Mouse (Mus musculus) liver, embryonic 13.5 days (tissue): Measurements from ENCODE around the gene Adgrf5. TPM values are rescaled to one million over a fixed set of nuclear protein-coding genes. Genes with fewer than 3 reads are reported as not detected.

Experiments
- ATAC-seq: fragments of 200-750 bp; cut with Nextera tagmentation; 2 replicates; pipeline ENCODE4 v1.8.0; 2017; ENCODE audit warnings: low read depth, mild to moderate bottlenecking, moderate number of reproducible peaks, moderate library complexity
- DNase-seq: peaks from one replicate; pipeline ENCODE4 v3.0.0; 2022
- H3K27ac ChIP-seq: fragments of 300-500 bp; sonication (generic); 2 replicates; pipeline ENCODE4 v1.5.1; 2015; ENCODE audit warnings: moderate library complexity, mild to moderate bottlenecking, inconsistent platforms
- H3K27me3 ChIP-seq: fragments of 300-500 bp; sonication (generic); 2 replicates; pipeline ENCODE4 v1.6.1; 2015; ENCODE audit warnings: mild to moderate bottlenecking, inconsistent platforms
- H3K36me3 ChIP-seq: fragments of 300-500 bp; sonication (generic); 2 replicates; pipeline ENCODE4 v1.6.1; 2015; ENCODE audit warnings: mild to moderate bottlenecking, inconsistent platforms
- H3K4me1 ChIP-seq: fragments of 300-500 bp; sonication (generic); replicated peaks from 2 replicates; pipeline ENCODE4 v1.6.1; 2015; ENCODE audit warnings: inconsistent platforms
- H3K4me2 ChIP-seq: fragments of 300-500 bp; sonication (generic); 2 replicates; pipeline ENCODE4 v1.6.1; 2015; ENCODE audit warnings: inconsistent platforms, mild to moderate bottlenecking, moderate library complexity
- H3K4me3 ChIP-seq: fragments of 300-500 bp; sonication (generic); replicated peaks from 2 replicates; pipeline ENCODE4 v1.5.1; 2015; ENCODE audit warnings: mild to moderate bottlenecking, inconsistent platforms
- H3K9ac ChIP-seq: fragments of 300-500 bp; sonication (generic); 2 replicates; pipeline ENCODE4 v1.6.1; 2015; ENCODE audit warnings: mild to moderate bottlenecking, inconsistent platforms
- H3K9me3 ChIP-seq: fragments of 300-500 bp; sonication (generic); replicated peaks from 2 replicates; pipeline ENCODE4 v1.6.1; 2016; ENCODE audit warnings: inconsistent platforms
- WGBS: fragments of 180-500 bp; shearing (Covaris S2); methylation state at CpG from one replicate; pipeline ENCODE4 v1.1.7; 2015; ENCODE audit not compliant: insufficient replicate concordance; 5-methylcytosine and 5-hydroxymethylcytosine counted together
- polyA plus RNA-seq: library from polyadenylated mRNA; unstranded; fragments of >200 nt; fragmentation: Nextera tagmentation; extraction: Ambion mirVana; gene quantifications from 2 replicates; pipeline ENCODE4 v1.2.1, GENCODE M21; 2015

Adgrf5 gene
- polyA plus RNA-seq, 1 experiment from 2014 or later, result 2.3 TPM

- Histone ChIP-seq H3K4me2 (no peak overlapping the region), H3K27ac (no peak overlapping the region), H3K9ac (no peak overlapping the region), H3K9me3 (no peaks in the 10 kb centered on the region), H3K4me3 (no peak overlapping the region), H3K4me1 (peaks cover 7% of the 10 kb centered on the region; the same call in 1 of the 2 replicates), H3K27me3 (no peaks in the 10 kb centered on the region), H3K36me3 (no peaks in the 10 kb centered on the region)
- DNase-seq, result no peak
- ATAC-seq, result no peak
- WGBS, result 65% methylated on average over 5 of the region's 5 CpGs
Observed at GRCm38 (mm10) chr17:43378703-43379102, 18.5 kb downstream of the Adgrf5 start.

- peaks cover 6% of the 10 kb centered on the region for H3K4me1 ChIP-seq
- H3K9me3 ChIP-seq, result no peaks in the 10 kb centered on the region
- DNase-seq (no peak), ATAC-seq (no peak)
- 83% methylated on average over 5 of the region's 5 CpGs for WGBS
- no peak overlapping the region for H3K27ac ChIP-seq
- no peaks in the 10 kb centered on the region for H3K27me3 ChIP-seq
- no peaks in the 10 kb centered on the region for H3K36me3 ChIP-seq
- H3K9ac ChIP-seq, result no peak overlapping the region
- H3K4me3 ChIP-seq, result no peak overlapping the region
- H3K4me2 ChIP-seq, result no peak overlapping the region
Observed at GRCm38 (mm10) chr17:43386331-43386730, 26.1 kb downstream of the Adgrf5 start.

- Histone ChIP-seq H3K27me3 (no peaks in the 10 kb centered on the region), H3K9ac (no peak overlapping the region), H3K4me1 (peaks cover 10% of the 10 kb centered on the region), H3K36me3 (no peaks in the 10 kb centered on the region), H3K4me3 (no peak overlapping the region), H3K27ac (no peak overlapping the region), H3K9me3 (no peaks in the 10 kb centered on the region), H3K4me2 (no peak overlapping the region)
- 22% methylated on average over 3 of the region's 3 CpGs for WGBS
- ATAC-seq (no peak), DNase-seq (no peak)
Observed at GRCm38 (mm10) chr17:43387171-43387570, 26.9 kb downstream of the Adgrf5 start.

- WGBS, result 72% methylated on average over 11 of the region's 11 CpGs
- H3K4me3 ChIP-seq, result no peak overlapping the region
Observed at GRCm38 (mm10) chr17:43389256-43389655, 29.0 kb downstream of the Adgrf5 start.

GRCm38 (mm10) chr17:43392191-43392590, 31.9 kb downstream of the Adgrf5 start:
- ATAC-seq (no peak), DNase-seq (no peak)
- no peak overlapping the region for H3K4me2 ChIP-seq
- H3K36me3 ChIP-seq, result no peaks in the 10 kb centered on the region
- peaks cover 27% of the 10 kb centered on the region for H3K4me1 ChIP-seq
- no peaks in the 10 kb centered on the region for H3K9me3 ChIP-seq
- H3K9ac ChIP-seq, result no peak overlapping the region
- no peak overlapping the region for H3K4me3 ChIP-seq
- no peaks in the 10 kb centered on the region for H3K27me3 ChIP-seq
- 76% methylated on average over 9 of the region's 9 CpGs for WGBS
- no peak overlapping the region for H3K27ac ChIP-seq

More at GRCm38 (mm10) chr17:43389256-43389655, 29.0 kb downstream of the Adgrf5 start:
- Histone ChIP-seq H3K27ac (no peak overlapping the region), H3K9ac (no peak overlapping the region), H3K27me3 (no peaks in the 10 kb centered on the region), H3K4me2 (no peak overlapping the region), H3K9me3 (no peaks in the 10 kb centered on the region), H3K4me1 (peaks cover 10% of the 10 kb centered on the region), H3K36me3 (no peaks in the 10 kb centered on the region)
- DNase-seq (no peak), ATAC-seq (no peak)

- Histone ChIP-seq H3K27ac (no peak overlapping the region), H3K9me3 (no peaks in the 10 kb centered on the region), H3K9ac (no peak overlapping the region), H3K4me1 (peaks cover 27% of the 10 kb centered on the region), H3K27me3 (no peaks in the 10 kb centered on the region), H3K4me2 (no peak overlapping the region), H3K4me3 (no peak overlapping the region), H3K36me3 (no peaks in the 10 kb centered on the region)
- 76% methylated on average over 8 of the region's 8 CpGs for WGBS
- no peak for DNase-seq
- ATAC-seq, result no peak
Observed at GRCm38 (mm10) chr17:43393669-43394068, 33.4 kb downstream of the Adgrf5 start.

GRCm38 (mm10) chr17:43395400-43396258, 35.4 kb downstream of the Adgrf5 start:
- 30% methylated on average over 12 of the region's 12 CpGs for WGBS
- Histone ChIP-seq H3K4me1 (peaks cover 27% of the 10 kb centered on the region), H3K9me3 (no peaks in the 10 kb centered on the region), H3K9ac (no peak overlapping the region), H3K4me2 (peak overlapping the region; percentile 39), H3K27ac (0 out of 2 replicates have a peak overlapping the region, but pooled peaks have one; percentile 25), H3K27me3 (no peaks in the 10 kb centered on the region), H3K4me3 (0 out of 2 replicates have a peak overlapping the region, but pooled peaks have one; percentile 6), H3K36me3 (no peaks in the 10 kb centered on the region)
- peak; percentile 17 for DNase-seq
- ATAC-seq, result peak; percentile 90

GRCm38 (mm10) chr17:43398612-43399011, 38.4 kb downstream of the Adgrf5 start:
- no peak overlapping the region for H3K9ac ChIP-seq
- no peak overlapping the region for H3K4me3 ChIP-seq
- 65% methylated on average over 7 of the region's 7 CpGs for WGBS
- H3K36me3 ChIP-seq, result no peaks in the 10 kb centered on the region
- no peak overlapping the region for H3K27ac ChIP-seq
- ATAC-seq, result no peak
- no peaks in the 10 kb centered on the region for H3K9me3 ChIP-seq
- DNase-seq, result no peak
- H3K4me1 ChIP-seq, result peaks cover 20% of the 10 kb centered on the region
- H3K4me2 ChIP-seq, result no peak overlapping the region
- H3K27me3 ChIP-seq, result no peaks in the 10 kb centered on the region

GRCm38 (mm10) chr17:43399151-43399550, 38.9 kb downstream of the Adgrf5 start:
- Histone ChIP-seq H3K27ac (no peak overlapping the region), H3K4me1 (peaks cover 20% of the 10 kb centered on the region)
- WGBS, result 75% methylated on average over 3 of the region's 3 CpGs

GRCm38 (mm10) chr17:43400483-43400882, 40.2 kb downstream of the Adgrf5 start:
- DNase-seq, result no peak
- 56% methylated on average over 10 of the region's 10 CpGs for WGBS

More at GRCm38 (mm10) chr17:43399151-43399550, 38.9 kb downstream of the Adgrf5 start:
- no peaks in the 10 kb centered on the region for H3K27me3 ChIP-seq
- H3K9ac ChIP-seq, result no peak overlapping the region
- no peaks in the 10 kb centered on the region for H3K9me3 ChIP-seq
- no peak overlapping the region for H3K4me2 ChIP-seq
- DNase-seq (no peak), ATAC-seq (no peak)
- H3K4me3 ChIP-seq, result no peak overlapping the region
- no peaks in the 10 kb centered on the region for H3K36me3 ChIP-seq

GRCm38 (mm10) chr17:43403851-43404250, 43.6 kb downstream of the Adgrf5 start:
- H3K4me3 ChIP-seq, result no peak overlapping the region
- no peaks in the 10 kb centered on the region for H3K36me3 ChIP-seq
- no peaks in the 10 kb centered on the region for H3K9me3 ChIP-seq
- H3K27ac ChIP-seq, result no peak overlapping the region
- no peak overlapping the region for H3K4me2 ChIP-seq
- H3K4me1 ChIP-seq, result no peaks in the 10 kb centered on the region
- H3K27me3 ChIP-seq, result no peaks in the 10 kb centered on the region
- no peak overlapping the region for H3K9ac ChIP-seq
- 42% methylated on average over 6 of the region's 6 CpGs for WGBS
- DNase-seq (no peak), ATAC-seq (no peak)

More at GRCm38 (mm10) chr17:43400483-43400882, 40.2 kb downstream of the Adgrf5 start:
- Histone ChIP-seq H3K36me3 (no peaks in the 10 kb centered on the region), H3K27ac (no peak overlapping the region), H3K4me3 (no peak overlapping the region), H3K27me3 (no peaks in the 10 kb centered on the region), H3K4me2 (no peak overlapping the region), H3K4me1 (peaks cover 14% of the 10 kb centered on the region), H3K9ac (no peak overlapping the region), H3K9me3 (no peaks in the 10 kb centered on the region)
- no peak for ATAC-seq

- ATAC-seq (no peak), DNase-seq (no peak)
- H3K4me2 ChIP-seq, result no peak overlapping the region
- H3K4me1 ChIP-seq, result no peaks in the 10 kb centered on the region
- no peaks in the 10 kb centered on the region for H3K9me3 ChIP-seq
- WGBS, result 55% methylated on average over 5 of the region's 5 CpGs
- no peaks in the 10 kb centered on the region for H3K36me3 ChIP-seq
- no peak overlapping the region for H3K4me3 ChIP-seq
- no peak overlapping the region for H3K9ac ChIP-seq
- no peaks in the 10 kb centered on the region for H3K27me3 ChIP-seq
- no peak overlapping the region for H3K27ac ChIP-seq
Observed at GRCm38 (mm10) chr17:43404408-43404807, 44.2 kb downstream of the Adgrf5 start.
